Mouse (Mus musculus) heart, postnatal 0 days (tissue): ENCODE results near the gene Zcchc14. TPM values are rescaled to one million over a fixed set of nuclear protein-coding genes. Genes with fewer than 3 reads are reported as not detected.

Source experiments
- ATAC-seq: fragments of 200-750 bp; cut with Nextera tagmentation; 2 replicates; pipeline ENCODE4 v1.8.0; 2017; ENCODE audit warnings: low read depth, moderate number of reproducible peaks, moderate library complexity; ENCODE audit not compliant: insufficient read depth
- DNase-seq: peaks from one replicate; pipeline ENCODE4 v3.0.0-alpha.2; 2016; ENCODE audit warnings: low spot score
- H3K27ac ChIP-seq: fragments of 300-500 bp; sonication (generic); 2 replicates; pipeline ENCODE4 v1.5.1; 2014; ENCODE audit warnings: low read depth, mild to moderate bottlenecking
- H3K27me3 ChIP-seq: fragments of 300-500 bp; sonication (generic); 2 replicates; pipeline ENCODE4 v1.6.1; 2014; ENCODE audit warnings: low read length, mixed read lengths; ENCODE audit not compliant: control insufficient read depth, insufficient read depth
- H3K36me3 ChIP-seq: fragments of 300-500 bp; sonication (generic); replicated peaks from 2 replicates; pipeline ENCODE4 v1.6.1; 2014; ENCODE audit warnings: low read length, mixed read lengths; ENCODE audit not compliant: control insufficient read depth, insufficient read depth
- H3K4me1 ChIP-seq: fragments of 300-500 bp; sonication (generic); 2 replicates; pipeline ENCODE4 v1.6.1; 2014; ENCODE audit warnings: antibody characterized with exemption; ENCODE audit not compliant: control insufficient read depth, insufficient read depth
- H3K4me2 ChIP-seq: fragments of 300-500 bp; sonication (generic); 2 replicates; pipeline ENCODE4 v1.6.1; 2014; ENCODE audit warnings: low read depth, mild to moderate bottlenecking, low read length, moderate library complexity
- H3K4me3 ChIP-seq: fragments of 300-500 bp; sonication (generic); 2 replicates; pipeline ENCODE4 v1.5.1; 2014; ENCODE audit warnings: low read depth, low read length
- H3K9ac ChIP-seq: fragments of 300-500 bp; sonication (generic); replicated peaks from 2 replicates; pipeline ENCODE4 v1.6.1; 2014; ENCODE audit warnings: low read depth, low read length, mixed read lengths
- H3K9me3 ChIP-seq: fragments of 300-500 bp; sonication (generic); replicated peaks from 2 replicates; pipeline ENCODE4 v1.6.1; 2016; ENCODE audit warnings: low read length; ENCODE audit not compliant: control insufficient read depth
- CTCF ChIP-seq: IDR thresholded peaks from 2 replicates; pipeline ENCODE4 v1.5.1; 2016; ENCODE audit warnings: antibody characterized with exemption, control low read depth, low read depth
- EP300 ChIP-seq: IDR thresholded peaks from 2 replicates; pipeline ENCODE4 v1.6.1; 2016; ENCODE audit warnings: antibody characterized with exemption, low read depth
- WGBS: fragments of 180-500 bp; shearing (Covaris S2); extraction: QIAGEN DNeasy Blood & Tissue Kit; methylation state at CpG from one replicate; pipeline ENCODE4 v1.1.7; 2014; 5-methylcytosine and 5-hydroxymethylcytosine counted together
- polyA plus RNA-seq: library from polyadenylated mRNA; unstranded; fragments of >200 nt; fragmentation: Nextera tagmentation; extraction: Ambion mirVana; gene quantifications from 2 replicates; pipeline ENCODE4 v1.2.1, GENCODE M21; 2015
- total RNA-seq: library from RNA; depleted of rRNA; stranded (reverse); fragments of >200 nt; gene quantifications from 2 replicates; pipeline ENCODE4 v1.2.3, GENCODE M21; 2014; ENCODE audit warnings: low replicate concordance

Gene Zcchc14
- total and polyA plus RNA-seq, 2 experiments from 2014 or later = 5.6 to 18.1 TPM

GRCm38 (mm10) chr8:121560432-121561100 is 92.1 kb downstream of the Zcchc14 start:
- H3K9me3 ChIP-seq = no peaks in the 10 kb centered on the region
- H3K9ac ChIP-seq = no peak overlapping the region
- peaks cover 7% of the 10 kb centered on the region for H3K4me1 ChIP-seq
- H3K4me2 ChIP-seq = no peak overlapping the region
- H3K36me3 ChIP-seq = peaks cover 31% of the 10 kb centered on the region
- H3K27me3 ChIP-seq = no peaks in the 10 kb centered on the region
- no peak overlapping the region for H3K4me3 ChIP-seq
- no peak overlapping the region for H3K27ac ChIP-seq
- ATAC-seq (no peak), DNase-seq (no peak)
- 86% methylated on average over 7 of the region's 7 CpGs for WGBS
- TF ChIP-seq CTCF (no peak), EP300 (no peak)

- Histone ChIP-seq H3K4me2 (no peak overlapping the region), H3K4me1 (peaks cover 7% of the 10 kb centered on the region), H3K9ac (no peak overlapping the region), H3K36me3 (peaks cover 38% of the 10 kb centered on the region), H3K9me3 (no peaks in the 10 kb centered on the region), H3K4me3 (no peak overlapping the region), H3K27ac (no peak overlapping the region), H3K27me3 (no peaks in the 10 kb centered on the region)
- TF ChIP-seq CTCF = no peak
- TF ChIP-seq EP300 = no peak
- DNase-seq (no peak), ATAC-seq (no peak)
- WGBS = 89% methylated on average over 12 of the region's 12 CpGs
Measured at GRCm38 (mm10) chr8:121559801-121560200, 92.9 kb downstream of the Zcchc14 start.

GRCm38 (mm10) chr8:121558538-121558937 is 94.2 kb downstream of the Zcchc14 start:
- Histone ChIP-seq H3K9ac (no peak overlapping the region), H3K27me3 (no peaks in the 10 kb centered on the region), H3K4me2 (no peak overlapping the region), H3K9me3 (no peaks in the 10 kb centered on the region), H3K36me3 (peaks cover 45% of the 10 kb centered on the region), H3K4me1 (peaks cover 7% of the 10 kb centered on the region), H3K27ac (no peak overlapping the region), H3K4me3 (no peak overlapping the region)
- DNase-seq (no peak), ATAC-seq (no peak)
- no peak for TF ChIP-seq CTCF
- no peak for TF ChIP-seq EP300
- WGBS = 86% methylated on average over 16 of the region's 16 CpGs

GRCm38 (mm10) chr8:121557746-121558145 is 95.0 kb downstream of the Zcchc14 start:
- 81% methylated on average over 11 of the region's 11 CpGs for WGBS
- DNase-seq = no peak
- no peak overlapping the region for H3K27ac ChIP-seq
- no peak overlapping the region for H3K4me3 ChIP-seq
- no peak overlapping the region for H3K9ac ChIP-seq
- H3K36me3 ChIP-seq = peaks cover 52% of the 10 kb centered on the region
- no peak for ATAC-seq
- H3K4me1 ChIP-seq = peaks cover 7% of the 10 kb centered on the region
- no peaks in the 10 kb centered on the region for H3K9me3 ChIP-seq
- TF ChIP-seq EP300 (no peak), CTCF (no peak)
- H3K4me2 ChIP-seq = no peak overlapping the region
- no peaks in the 10 kb centered on the region for H3K27me3 ChIP-seq

- H3K4me3 ChIP-seq = no peak overlapping the region
- no peak overlapping the region for H3K27ac ChIP-seq
- no peak overlapping the region for H3K9ac ChIP-seq
- H3K9me3 ChIP-seq = no peaks in the 10 kb centered on the region
- no peaks in the 10 kb centered on the region for H3K27me3 ChIP-seq
- DNase-seq = no peak
- peaks cover 52% of the 10 kb centered on the region for H3K36me3 ChIP-seq
- no peak for ATAC-seq
- 92% methylated on average over 32 of the region's 32 CpGs for WGBS
- no peak for TF ChIP-seq CTCF
- TF ChIP-seq EP300 = no peak
- H3K4me1 ChIP-seq = no peaks in the 10 kb centered on the region; the same call in 1 of the 2 replicates
- no peak overlapping the region for H3K4me2 ChIP-seq
Measured at GRCm38 (mm10) chr8:121553831-121554475, 98.7 kb downstream of the Zcchc14 start.
